Mouse (Mus musculus): ENCODE data around the gene Adam12.
A peak's percentile ranks its signal among the peaks of the same experiment; 100 is the strongest.
"Not testable (repeated sequence)": the region's sequence is repeated elsewhere in the genome, so short reads cannot be mapped to it uniquely, and the experiment has no call there.

Adam12 gene

GRCm38 (mm10) chr7:133936377-133936776 is 295.6 kb downstream of the Adam12 start:
- DNase-seq (ENCODE audit: low read depth, low spot score): no peak

- DNase-seq (ENCODE audit: low read depth, low spot score): no peak
Measured at GRCm38 (mm10) chr7:133933378-133933777, 298.6 kb downstream of the Adam12 start.

- DNase-seq (ENCODE audit: low read depth, low spot score): no peak
Measured at GRCm38 (mm10) chr7:133931481-133931880, 300.5 kb downstream of the Adam12 start.

GRCm38 (mm10) chr7:133928981-133929380 is 303.0 kb downstream of the Adam12 start:
- no peak for DNase-seq (ENCODE audit: low read depth, low spot score)

- DNase-seq (ENCODE audit: low read depth, low spot score): no peak
Measured at GRCm38 (mm10) chr7:133925771-133926170, 306.2 kb downstream of the Adam12 start.

- no peak for DNase-seq (ENCODE audit: low read depth, low spot score)
Measured at GRCm38 (mm10) chr7:133923994-133924393, 308.0 kb downstream of the Adam12 start.

GRCm38 (mm10) chr7:133921291-133921690 is 310.7 kb downstream of the Adam12 start:
- peak; percentile 36 for DNase-seq (ENCODE audit: low read depth, low spot score)

- no peak for DNase-seq (ENCODE audit: low read depth, low spot score)
Measured at GRCm38 (mm10) chr7:133920724-133921123, 311.2 kb downstream of the Adam12 start.

GRCm38 (mm10) chr7:133919918-133920317 is 312.0 kb downstream of the Adam12 start:
- peak; percentile 76 for DNase-seq (ENCODE audit: low read depth, low spot score)

- no peak for DNase-seq (ENCODE audit: low read depth, low spot score)
Measured at GRCm38 (mm10) chr7:133919306-133919705, 312.6 kb downstream of the Adam12 start.

GRCm38 (mm10) chr7:133916230-133916629 is 315.7 kb downstream of the Adam12 start:
- no peak for DNase-seq (ENCODE audit: low read depth, low spot score)

GRCm38 (mm10) chr7:133911881-133912280 is 320.1 kb downstream of the Adam12 start:
- DNase-seq (ENCODE audit: low read depth, low spot score): peak; percentile 71

GRCm38 (mm10) chr7:133909833-133910375 is 322.0 kb downstream of the Adam12 start:
- DNase-seq (ENCODE audit: low read depth, low spot score): no peak

GRCm38 (mm10) chr7:133908966-133909365 is 323.0 kb downstream of the Adam12 start:
- no peak for DNase-seq (ENCODE audit: low read depth, low spot score)

- DNase-seq (ENCODE audit: low read depth, low spot score): no peak
Measured at GRCm38 (mm10) chr7:133899391-133899790, 332.6 kb downstream of the Adam12 start.

- no peak for DNase-seq (ENCODE audit: low read depth, low spot score)
Measured at GRCm38 (mm10) chr7:133891796-133892195, 340.1 kb downstream of the Adam12 start.

GRCm38 (mm10) chr7:133891298-133891697 is 340.6 kb downstream of the Adam12 start:
- no peak for DNase-seq (ENCODE audit: low read depth, low spot score)

- no peak for DNase-seq (ENCODE audit: low read depth, low spot score)
Measured at GRCm38 (mm10) chr7:133889986-133890385, 342.0 kb downstream of the Adam12 start.

GRCm38 (mm10) chr7:133888926-133889920 is 342.7 kb downstream of the Adam12 start:
- no peak for DNase-seq (ENCODE audit: low read depth, low spot score)

GRCm38 (mm10) chr7:133884759-133885431 is 347.1 kb downstream of the Adam12 start:
- not testable (repeated sequence) for DNase-seq (ENCODE audit: low read depth, low spot score)

- DNase-seq (ENCODE audit: low read depth, low spot score): no peak
Measured at GRCm38 (mm10) chr7:133879761-133880160, 352.2 kb downstream of the Adam12 start.

GRCm38 (mm10) chr7:133876646-133877342 is 355.2 kb downstream of the Adam12 start:
- no peak for DNase-seq (ENCODE audit: low read depth, low spot score)
